Mouse (Mus musculus): ENCODE measurements around the gene Tnfrsf21.
A peak's percentile ranks its signal among the peaks of the same experiment; 100 is the strongest.

Gene Tnfrsf21

DNA sequence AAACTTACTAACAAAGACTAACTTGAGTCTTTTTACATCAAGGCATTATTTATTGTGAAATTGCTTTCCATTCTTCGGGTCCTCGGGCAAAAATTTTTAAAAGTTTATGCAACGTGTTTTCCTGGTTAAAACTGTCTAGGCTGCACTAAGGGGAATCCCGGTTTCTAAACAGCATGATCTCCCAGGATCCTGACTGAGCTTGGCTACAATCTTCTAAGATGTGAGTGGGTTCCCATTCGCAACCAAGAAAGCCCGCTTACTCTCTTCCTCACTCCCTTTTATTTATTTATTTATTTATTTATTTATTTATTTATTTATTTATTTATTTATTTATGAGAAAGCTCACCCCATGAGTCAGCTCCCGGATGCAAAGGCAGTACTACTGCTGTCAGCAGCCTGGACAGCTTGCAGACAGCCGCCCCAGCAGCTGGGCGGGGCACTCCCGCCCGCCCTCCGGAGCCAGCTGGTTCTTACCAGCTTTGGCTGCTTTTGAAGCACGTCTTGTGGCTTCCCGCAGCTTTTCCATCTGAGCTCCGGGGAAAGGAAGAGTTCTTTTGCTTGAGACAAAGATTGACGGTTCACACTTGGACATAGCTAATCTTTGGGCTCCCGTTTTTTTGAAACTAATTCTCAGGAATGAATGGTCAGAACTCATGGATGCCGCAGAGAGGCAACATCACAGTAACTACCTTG is 60.6 kb downstream of the Tnfrsf21 start:
- DNase-seq (ENCODE audit: low spot score) = peak; percentile 78

DNA sequence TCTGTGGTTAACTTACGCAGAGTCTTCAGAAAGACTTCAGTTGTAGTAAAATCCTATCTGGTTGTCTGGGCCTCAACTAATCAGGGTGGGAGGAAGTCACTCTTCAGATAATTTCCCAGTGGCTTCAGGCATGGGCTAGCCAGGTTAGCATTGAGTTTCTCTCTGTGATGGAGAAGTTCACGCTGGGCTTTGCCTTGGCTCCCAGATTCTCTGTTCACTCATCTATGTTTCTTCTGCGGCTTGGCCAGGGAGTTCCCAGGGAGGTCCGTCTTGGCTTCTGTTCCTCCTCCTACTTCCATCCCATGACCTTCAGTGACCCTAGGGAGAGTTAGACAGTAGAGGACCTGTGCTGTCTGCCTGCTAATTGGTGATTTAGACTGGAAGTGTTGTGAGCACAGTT is 61.2 kb downstream of the Tnfrsf21 start:
- DNase-seq (ENCODE audit: low spot score) = no peak

DNA sequence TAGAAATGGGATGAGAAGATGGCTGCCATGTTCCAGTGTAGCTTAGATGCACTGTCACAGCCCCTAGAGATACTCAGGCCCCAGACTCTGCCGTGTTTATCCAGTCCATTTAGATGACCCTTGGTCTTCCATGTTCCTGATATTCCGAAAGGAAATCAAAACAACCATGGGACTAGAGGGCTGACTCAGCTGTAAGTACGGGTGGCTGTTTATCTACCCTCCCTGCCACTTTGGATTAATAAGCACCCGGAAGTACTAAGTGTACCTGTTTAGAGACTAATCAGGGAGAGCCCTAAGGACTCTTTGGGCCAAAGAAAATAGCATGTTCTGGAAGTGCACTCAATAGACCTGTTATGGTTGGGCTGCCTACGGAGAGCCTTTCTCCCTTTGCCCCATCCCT is 64.9 kb downstream of the Tnfrsf21 start:
- no peak for DNase-seq (ENCODE audit: low spot score)

DNA sequence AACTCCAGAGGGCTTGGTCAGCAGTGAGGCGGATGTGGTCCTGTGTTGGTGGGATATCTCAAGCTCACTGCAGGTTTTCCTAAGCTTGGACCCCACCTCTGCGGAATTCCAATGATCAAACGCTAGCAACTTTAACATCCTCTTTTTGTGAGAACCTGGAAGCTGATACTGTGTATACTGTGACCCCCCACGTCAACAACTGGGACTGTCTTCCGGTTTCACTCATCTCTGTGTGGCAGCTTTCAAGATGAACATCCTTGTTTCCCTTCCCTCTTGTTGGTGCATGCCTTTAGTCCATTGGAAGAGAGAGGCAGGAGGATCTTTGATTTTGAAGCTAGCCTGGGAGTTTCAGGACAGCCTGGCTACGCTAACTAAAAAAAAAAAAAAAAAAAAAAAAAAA is 73.1 kb downstream of the Tnfrsf21 start:
- no peak for DNase-seq (ENCODE audit: low spot score)

DNA sequence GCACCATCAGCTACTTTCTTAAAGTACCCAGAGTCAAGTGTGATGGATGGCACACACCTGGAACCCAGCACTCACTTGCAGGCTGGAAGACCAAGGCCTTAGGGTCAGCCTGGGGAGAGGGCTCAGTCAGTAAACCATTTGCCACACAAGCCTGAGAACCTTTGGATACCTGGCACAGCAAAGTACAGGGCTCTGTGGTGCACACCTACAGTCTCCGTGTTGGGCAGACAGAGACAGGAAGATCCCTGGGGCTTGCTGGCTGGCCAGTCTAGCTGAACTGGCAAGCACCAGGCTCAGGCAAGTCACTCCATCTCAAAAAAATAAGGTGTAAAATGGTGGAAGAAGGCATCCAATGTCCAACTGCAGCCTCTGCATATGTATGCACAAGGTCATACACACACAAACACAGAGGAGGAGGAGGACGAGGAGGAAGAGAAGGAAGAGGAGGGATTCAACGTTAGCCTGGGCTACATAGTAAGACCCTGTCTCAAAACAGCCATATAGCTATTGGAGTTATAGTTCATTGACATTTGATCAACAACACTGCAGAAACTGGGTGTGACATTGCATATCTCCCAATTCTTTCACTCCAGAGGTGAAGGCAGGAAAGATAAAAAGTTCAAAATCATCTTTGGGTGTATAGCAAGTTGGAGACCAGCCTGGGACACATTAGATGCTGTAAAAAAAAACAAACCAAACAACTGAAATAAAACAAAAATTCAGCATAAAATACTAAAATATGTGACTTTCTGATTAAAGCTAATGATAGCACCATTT is 74.8 kb downstream of the Tnfrsf21 start:
- DNase-seq (ENCODE audit: low spot score) = no peak

DNA sequence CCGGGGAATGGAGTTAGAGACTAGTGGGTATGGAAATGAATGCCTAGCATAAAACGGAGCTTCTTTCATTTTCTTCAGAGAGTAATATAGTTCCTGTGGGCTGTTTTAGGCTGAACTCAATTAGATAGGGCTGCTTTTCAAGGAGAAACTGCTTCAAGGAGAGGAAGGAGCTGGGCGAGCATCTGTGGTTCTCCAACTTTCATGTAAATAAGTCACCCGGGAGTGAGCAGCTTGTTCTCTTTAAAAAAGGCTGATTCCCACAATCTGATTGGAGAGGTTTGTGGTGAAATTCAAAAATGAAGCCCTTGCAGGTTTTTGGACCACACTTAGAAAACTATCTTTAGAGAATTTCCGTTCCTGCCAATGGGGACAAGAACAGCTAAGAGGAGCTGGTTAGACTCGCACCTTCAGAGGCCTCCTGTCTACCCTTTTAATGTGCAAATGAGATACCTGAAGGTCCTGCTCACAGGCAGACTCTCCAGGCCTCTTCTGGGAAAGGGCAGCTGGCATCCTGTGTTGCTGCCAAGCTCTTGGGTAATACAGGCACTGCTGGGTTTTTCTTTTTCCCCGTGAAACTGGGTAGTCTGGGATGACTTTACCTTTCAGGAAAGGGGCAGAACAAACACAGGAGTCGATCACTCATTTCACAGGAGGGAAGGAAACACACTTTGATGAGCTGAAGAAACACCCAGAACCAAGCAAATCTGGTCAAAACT is 76.1 kb downstream of the Tnfrsf21 start:
- DNase-seq (ENCODE audit: low spot score) = no peak

DNA sequence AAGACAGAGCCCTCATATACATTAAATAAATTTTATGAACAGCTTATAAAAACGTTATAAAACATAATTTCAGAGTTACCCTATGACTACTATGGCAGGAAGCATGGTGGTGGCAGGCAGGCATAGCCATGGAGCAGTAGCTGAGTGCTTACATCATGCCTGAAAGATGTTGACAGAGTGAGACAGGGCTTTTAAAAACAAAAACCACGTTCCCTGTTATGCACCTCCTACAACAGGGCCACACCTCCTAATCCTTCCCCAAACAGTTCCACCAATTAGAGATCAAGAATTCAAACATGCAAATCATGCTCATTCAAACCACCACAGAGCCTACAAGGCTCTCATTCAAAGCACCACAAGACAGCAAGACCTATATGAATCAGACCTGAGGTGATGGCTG is 77.9 kb downstream of the Tnfrsf21 start:
- DNase-seq (ENCODE audit: low spot score) = no peak

DNA sequence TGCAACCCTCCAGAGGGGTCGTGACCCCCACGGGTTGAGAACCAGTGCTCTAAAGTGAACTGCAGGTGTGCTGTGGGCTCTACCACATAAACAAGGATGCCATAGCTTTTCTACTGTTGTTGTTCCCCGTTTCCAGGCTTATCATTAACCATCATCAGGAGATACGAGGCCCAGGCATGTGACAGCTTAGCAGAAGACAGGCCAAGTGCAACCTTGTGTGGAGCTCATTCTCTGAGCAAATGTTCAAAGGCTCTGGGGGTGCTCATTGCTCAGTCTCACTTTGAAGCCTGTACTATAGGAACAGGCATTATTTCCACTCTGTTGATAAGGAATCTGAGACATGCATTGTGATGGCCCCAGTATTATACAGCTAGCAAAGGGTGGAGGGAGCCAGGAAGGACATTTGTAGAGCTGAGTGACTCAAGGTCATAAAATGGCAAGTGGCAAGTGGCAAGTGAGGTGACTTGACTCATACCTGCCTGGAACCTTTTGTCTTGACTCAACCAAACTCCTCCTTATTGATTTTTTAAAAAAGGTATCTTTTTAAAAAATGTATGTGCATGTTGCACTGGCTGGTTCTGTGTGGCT is 80.8 kb downstream of the Tnfrsf21 start:
- DNase-seq (ENCODE audit: low spot score) = no peak

DNA sequence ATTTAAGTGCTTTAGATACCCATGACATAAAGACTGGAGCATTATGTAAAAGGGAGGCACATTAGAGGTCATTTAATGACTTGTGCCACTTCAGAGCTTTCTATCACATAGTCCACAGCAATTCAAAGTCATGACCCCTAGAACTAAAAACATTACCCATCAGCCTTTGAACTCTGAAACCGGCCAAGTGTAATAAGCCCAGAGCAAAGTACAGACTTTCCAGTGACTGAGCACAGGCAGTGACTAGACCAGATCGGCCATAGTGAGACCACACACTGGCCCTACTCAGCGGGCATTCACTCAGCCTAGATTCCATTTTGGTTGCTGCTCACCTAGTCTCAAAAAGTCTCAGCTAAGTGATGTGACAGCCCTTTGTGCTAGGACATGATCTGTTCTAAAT is 89.8 kb downstream of the Tnfrsf21 start:
- DNase-seq (ENCODE audit: low spot score) = no peak

DNA sequence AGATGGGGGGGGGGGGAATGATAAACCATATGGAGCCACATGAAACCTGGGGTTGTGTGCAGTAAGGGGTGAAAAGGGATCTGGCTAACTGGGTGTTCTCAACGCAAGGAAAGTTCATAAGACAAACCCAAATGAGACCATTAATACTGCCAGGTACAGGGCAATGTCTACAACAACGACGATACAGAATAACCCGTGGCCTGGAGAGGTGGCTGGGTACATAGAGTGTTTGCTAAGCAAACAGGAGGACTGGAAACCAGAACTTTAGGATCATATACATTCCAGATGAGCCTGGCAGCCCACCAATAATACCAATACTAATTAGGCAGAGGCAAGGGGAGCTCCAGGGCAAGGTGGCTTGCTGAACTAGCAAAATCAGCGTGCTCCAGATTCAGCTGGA is 91.0 kb downstream of the Tnfrsf21 start:
- DNase-seq (ENCODE audit: low spot score) = no peak

DNA sequence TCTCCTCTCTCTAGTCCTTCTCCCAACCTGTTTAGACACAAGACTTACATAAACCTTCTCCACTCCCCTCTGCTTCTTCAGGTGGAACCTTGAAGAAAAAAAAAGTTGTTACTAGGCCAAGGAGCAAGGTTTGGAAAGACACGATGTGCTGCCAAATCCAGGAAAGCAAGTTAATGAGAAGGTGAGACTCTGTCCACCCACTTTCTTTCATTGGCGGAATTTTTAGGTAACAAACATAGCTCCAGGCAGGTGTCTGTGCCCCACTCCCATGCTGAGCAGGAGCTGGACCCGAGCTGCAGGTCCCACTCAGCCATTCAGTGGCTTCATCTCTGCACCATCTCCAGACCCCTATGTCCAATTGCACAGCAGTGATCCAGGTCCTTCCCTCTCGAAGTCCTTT is 93.1 kb downstream of the Tnfrsf21 start:
- no peak for DNase-seq (ENCODE audit: low spot score)

DNA sequence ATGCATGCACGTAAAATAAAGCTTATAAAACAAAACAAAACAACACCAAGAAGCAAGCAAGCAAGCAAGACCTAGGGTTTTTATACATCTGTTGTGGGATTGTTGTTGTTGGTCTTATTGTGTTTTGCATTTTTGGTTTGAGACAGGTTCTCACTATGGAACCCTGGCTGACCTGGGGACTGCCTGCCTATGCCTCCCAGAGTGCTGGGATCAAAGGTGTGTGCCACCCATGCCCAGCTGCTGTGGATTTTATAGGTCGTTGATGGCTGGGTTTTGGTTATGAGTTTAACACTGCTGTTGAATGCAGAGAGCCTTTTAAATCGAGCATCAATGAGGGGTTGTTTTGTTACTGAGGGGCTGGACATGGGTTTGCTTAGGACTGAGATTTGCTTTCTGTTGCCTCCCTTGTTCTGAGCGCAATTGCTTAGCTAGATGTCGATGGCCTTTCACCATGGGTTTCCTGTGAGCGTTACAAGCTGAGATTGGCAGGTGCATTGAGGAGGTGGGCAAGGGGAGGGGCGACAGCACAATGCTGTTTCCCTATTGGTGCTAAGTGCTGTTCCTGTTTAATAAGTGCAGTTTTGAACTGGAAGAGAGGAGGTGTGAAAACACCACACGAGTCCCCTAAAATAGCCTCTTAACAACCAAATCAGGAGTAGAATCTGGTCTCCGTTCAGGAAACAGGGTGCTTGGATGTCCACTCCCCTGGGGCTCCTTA is 94.0 kb downstream of the Tnfrsf21 start:
- DNase-seq (ENCODE audit: low spot score) = no peak

DNA sequence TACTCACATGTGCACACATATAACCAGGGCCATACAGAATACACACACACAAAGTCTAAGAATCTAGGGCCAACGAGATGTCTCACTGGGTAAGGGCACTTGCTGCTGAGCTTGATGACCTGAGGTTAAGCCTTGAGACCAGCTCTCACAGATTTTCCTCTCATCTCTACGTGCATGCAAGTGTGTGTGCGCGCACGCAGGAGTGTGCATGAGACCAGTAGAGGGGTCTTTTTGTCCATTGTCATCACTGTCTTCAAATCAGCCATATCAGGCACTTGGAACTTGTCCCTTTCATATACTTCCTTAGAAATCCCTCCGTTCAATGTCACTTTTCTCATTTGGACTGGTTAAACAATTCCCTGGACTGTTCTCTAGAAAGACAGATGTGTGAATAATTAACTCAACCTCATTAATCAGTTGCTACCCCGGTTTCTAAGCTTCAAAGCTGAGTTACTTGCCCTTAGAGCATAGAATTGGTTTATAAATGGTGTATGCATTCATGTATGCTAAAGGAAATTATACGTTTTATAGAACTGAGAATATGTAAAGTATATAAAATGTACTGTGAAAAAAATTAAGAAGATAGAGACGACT is 97.1 kb downstream of the Tnfrsf21 start:
- no peak for DNase-seq (ENCODE audit: low spot score)

DNA sequence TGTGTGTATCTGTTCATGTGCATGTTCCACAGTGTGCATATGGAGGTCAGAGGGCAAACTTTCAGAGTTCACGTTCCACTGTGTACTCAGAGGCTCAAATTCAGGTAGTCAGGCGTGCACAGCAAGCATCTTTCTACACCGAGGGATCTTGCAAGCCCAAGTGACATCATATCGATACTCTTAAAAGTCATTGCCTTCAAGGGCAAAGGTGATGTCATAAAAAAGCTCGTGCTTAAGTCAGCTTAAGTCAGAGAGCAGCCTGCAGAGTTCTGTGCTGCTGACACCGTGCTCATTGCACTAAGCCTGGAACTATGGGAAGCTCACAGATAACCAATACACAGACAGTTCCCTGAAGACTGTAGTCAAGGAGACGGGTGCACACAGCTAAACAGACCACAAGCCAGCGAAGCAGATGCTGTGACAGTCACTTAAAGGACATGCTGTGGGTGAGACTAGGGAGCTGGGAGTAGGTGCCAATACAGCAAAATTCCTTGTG is 97.8 kb downstream of the Tnfrsf21 start:
- no peak for DNase-seq (ENCODE audit: low spot score)

DNA sequence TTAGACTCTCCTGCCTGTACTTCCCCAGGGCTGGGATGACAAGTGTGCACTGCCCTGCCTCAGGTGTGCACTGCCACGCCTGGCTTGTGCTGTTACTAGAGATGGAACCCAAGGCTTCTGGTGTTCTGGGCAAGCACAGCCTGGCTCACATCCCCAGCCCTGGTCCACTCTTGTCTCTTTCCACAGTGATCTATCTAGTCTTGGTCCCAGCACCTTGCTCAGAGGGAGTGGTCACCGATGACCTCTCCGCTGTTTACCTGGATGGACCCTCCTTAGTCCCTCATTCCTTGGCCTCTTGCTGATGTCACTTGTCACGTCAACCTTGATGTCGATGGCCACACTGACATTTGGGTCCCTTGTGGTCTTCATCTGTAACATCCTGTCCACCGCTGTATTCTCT is 98.6 kb downstream of the Tnfrsf21 start:
- DNase-seq (ENCODE audit: low spot score) = no peak

DNA sequence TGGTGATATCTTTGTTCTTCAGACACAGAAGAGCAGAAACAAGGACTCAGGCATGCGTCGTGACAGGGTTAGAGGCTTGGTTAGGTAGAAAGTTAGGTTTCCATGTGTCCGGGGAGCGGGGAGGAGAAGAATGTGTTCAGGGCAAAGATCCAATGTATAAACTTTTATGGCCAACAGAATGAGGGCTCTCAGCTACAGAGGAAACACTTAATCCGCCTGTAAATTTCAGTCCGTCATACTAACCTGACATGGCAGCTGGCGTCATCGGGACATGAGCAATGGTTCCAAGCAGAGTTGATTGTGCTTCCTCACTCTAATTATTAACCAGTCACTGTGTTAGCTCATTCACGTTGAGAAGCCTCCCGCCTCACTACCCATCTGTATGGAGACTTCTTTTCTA is 100.4 kb downstream of the Tnfrsf21 start:
- no peak for DNase-seq (ENCODE audit: low spot score)

DNA sequence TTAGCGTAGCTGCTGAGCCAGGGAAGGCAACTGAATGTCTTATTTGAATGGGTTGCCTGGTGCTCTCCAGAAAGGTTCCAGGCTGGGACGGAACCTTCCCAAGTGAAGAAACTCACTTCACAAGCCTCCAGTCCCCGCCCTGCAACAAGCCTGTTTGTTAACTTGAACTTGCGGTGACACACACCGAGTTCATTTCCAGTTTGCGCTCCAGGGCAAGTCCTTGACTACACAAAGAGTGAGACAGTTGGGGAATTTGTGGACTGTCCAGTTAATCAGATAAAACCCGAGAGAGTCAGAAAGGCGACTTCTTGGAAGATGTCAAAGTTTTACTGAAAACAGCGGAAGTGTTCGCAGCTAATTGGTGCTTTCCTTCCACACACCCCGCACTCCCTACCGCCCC is 103.1 kb downstream of the Tnfrsf21 start:
- no peak for DNase-seq (ENCODE audit: low spot score)

DNA sequence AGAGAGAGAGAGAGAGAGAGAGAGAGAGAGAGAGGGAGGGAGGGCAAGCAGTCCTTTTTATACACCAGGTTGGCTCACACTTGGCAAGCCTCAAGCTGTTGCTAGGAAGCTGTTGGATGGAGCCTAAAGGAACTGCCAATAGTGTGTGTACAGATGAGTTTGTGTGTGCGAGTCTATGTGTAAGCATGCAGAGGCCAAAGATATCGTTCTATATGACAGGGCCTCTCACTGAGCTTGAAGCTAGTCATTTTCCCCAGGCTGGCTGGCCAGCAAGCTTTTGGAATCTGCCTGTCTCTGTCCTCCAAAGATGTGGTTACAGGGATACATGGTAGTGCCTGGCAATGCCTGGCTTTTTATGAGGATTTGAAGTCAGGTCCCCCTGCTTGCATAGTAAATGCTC is 104.7 kb downstream of the Tnfrsf21 start:
- no peak for DNase-seq (ENCODE audit: low spot score)

DNA sequence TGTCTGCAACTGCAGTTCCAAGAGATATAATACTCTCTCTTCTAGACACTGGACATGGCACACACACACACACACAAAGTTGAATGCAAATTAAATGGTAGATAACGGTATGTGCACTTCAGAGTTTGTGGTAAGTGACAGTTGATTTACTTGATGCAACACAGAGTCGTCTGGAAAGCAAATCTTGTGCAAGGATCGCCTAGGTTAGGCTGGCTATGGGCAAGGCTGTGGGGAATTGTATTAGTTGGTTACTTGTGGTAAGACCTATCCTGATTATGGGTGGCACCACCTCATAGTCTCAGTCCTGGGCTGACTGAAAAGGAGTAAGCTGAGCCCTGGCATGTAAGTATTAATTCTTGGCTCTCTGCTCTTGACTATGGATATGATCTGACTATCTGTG is 112.0 kb downstream of the Tnfrsf21 start:
- no peak for DNase-seq (ENCODE audit: low spot score)

DNA sequence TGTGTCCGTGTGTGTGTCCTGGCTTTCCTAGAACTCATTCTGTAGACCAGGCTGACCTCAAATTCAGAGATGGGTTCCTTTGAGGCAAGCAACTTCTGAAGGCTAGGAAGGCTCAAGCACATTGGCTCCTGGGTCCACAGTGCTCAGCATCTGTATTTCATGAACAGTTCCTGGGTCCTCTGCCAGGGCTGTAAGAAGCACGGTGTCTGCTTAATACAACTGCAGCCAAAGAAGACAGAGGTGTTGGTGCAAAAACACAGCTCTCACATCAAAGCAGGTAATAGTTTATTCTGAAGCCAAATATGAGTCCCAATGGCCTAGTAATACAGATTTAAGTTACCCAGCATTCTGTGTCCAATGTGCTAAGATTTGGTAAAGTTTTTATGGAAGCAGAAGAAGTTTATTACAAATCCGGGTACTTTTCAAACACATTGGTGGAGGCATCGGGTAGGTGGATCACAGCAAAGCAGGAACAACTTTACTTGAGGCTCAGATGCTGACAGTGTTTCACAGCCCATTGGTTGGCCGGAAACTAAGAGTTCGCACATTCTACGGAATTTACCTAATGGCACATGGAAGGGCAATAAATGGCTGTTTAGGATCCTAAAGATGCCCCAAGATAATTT is 112.7 kb downstream of the Tnfrsf21 start:
- no peak for DNase-seq (ENCODE audit: low spot score)
